Mouse (Mus musculus): ENCODE measurements around the gene Marco. TPM values are rescaled to one million over a fixed set of nuclear protein-coding genes. Genes with fewer than 3 reads are reported as not detected.

Gene Marco
- total RNA-seq, 4 experiments from 2014 or later = not detected

DNA sequence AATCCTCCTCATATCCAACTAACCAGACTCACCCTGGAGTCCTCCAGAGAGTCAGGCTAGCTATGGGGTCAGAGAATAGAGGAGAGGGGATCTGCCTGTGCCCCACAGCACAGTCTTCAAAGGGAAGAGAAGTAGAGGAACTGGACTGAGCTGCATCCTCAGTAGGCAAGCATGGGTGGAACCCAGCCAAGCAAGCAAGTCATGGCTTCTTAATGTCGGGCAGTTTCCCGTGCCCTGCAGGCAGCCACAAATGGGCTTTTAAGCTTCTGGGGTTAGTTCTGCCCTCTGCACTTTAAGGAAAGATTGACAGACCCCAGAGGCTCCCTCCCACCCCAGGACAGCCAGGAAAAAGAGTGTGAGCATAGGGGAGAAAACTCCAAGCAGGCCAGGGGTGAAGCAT is 63.2 kb downstream of the Marco start:
- DNase-seq (ENCODE audit: low spot score in 2 of 2) = no peak

GRCm38 (mm10) chr1:120435591-120435990 is 69.2 kb downstream of the Marco start:
- DNase-seq (ENCODE audit: low spot score in 2 of 2) = no peak

DNA sequence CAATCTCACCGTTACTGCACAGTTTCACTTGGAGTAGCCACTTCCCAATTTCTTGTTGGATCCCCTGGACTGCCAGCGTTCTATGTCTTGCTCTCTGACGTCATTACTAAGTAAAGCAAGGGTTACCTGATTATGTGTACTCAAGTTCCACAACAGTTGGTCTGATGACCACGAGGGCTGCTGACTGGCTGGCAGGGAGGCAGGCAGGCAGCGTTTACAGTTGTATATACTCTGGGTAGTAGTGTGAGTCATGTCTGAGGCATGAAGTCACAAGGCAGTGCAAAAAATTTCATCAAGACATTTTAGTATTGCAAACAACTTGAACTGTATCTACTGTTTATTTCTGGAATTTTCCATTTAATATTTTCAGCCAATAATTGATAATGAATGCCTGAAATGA is 74.7 kb downstream of the Marco start:
- no peak for DNase-seq (ENCODE audit: low spot score in 2 of 2)

- no peak for DNase-seq (ENCODE audit: low spot score in 2 of 2)
Observed at GRCm38 (mm10) chr1:120425587-120425986, 79.2 kb downstream of the Marco start.

Other genes with a start within 250 kb of the Marco start
- 10 to 100 TPM; 14.5 to 19.1 (median 17.8) TPM for gene Steap3, start 232.3 kb downstream of the Marco start, total RNA-seq (2022)
- not detected for gene C1ql2, start 164.4 kb downstream of the Marco start, total RNA-seq (2022)
- 1 to 10 TPM; 6.0 to 7.7 (median 7.2) TPM for gene En1, start 97.4 kb upstream of the Marco start, total RNA-seq (2022)